Mouse (Mus musculus) embryo, embryonic 10 days (tissue): ENCODE results near the gene Efna5.

Experiments used
- DNase-seq: peaks from one replicate; pipeline ENCODE4 v3.0.0-alpha.2; 2015; ENCODE audit warnings: low spot score

Efna5 gene

GRCm38 (mm10) chr17:62787855-62788254 is 93.3 kb downstream of the Efna5 start:
- DNase-seq = no peak

GRCm38 (mm10) chr17:62786602-62786907 is 94.6 kb downstream of the Efna5 start:
- DNase-seq = no peak

- no peak for DNase-seq
Measured at GRCm38 (mm10) chr17:62785781-62786601, 95.1 kb downstream of the Efna5 start.

- peak; percentile 61 for DNase-seq
Measured at GRCm38 (mm10) chr17:62784274-62785171, 96.6 kb downstream of the Efna5 start.

GRCm38 (mm10) chr17:62783524-62784273 is 97.4 kb downstream of the Efna5 start:
- DNase-seq = peak; percentile 86

- DNase-seq = no peak
Measured at GRCm38 (mm10) chr17:62782826-62783404, 98.2 kb downstream of the Efna5 start.

- DNase-seq = no peak
Measured at GRCm38 (mm10) chr17:62781120-62781519, 100.0 kb downstream of the Efna5 start.

- DNase-seq = peak; percentile 74
Measured at GRCm38 (mm10) chr17:62777858-62778564, 103.1 kb downstream of the Efna5 start.

GRCm38 (mm10) chr17:62776710-62777109 is 104.4 kb downstream of the Efna5 start:
- DNase-seq = no peak

GRCm38 (mm10) chr17:62775976-62776375 is 105.1 kb downstream of the Efna5 start:
- DNase-seq = peak; percentile 48

- DNase-seq = no peak
Measured at GRCm38 (mm10) chr17:62775401-62775800, 105.7 kb downstream of the Efna5 start.

- no peak for DNase-seq
Measured at GRCm38 (mm10) chr17:62774749-62775148, 106.4 kb downstream of the Efna5 start.

- peak; percentile 61 for DNase-seq
Measured at GRCm38 (mm10) chr17:62766705-62767104, 114.4 kb downstream of the Efna5 start.

- no peak for DNase-seq
Measured at GRCm38 (mm10) chr17:62765165-62765564, 116.0 kb downstream of the Efna5 start.

GRCm38 (mm10) chr17:62756951-62757350 is 124.2 kb downstream of the Efna5 start:
- DNase-seq = no peak

- no peak for DNase-seq
Measured at GRCm38 (mm10) chr17:62755635-62756034, 125.5 kb downstream of the Efna5 start.

- DNase-seq = no peak
Measured at GRCm38 (mm10) chr17:62754638-62755037, 126.5 kb downstream of the Efna5 start.

GRCm38 (mm10) chr17:62752381-62752889 is 128.7 kb downstream of the Efna5 start:
- DNase-seq = no peak

GRCm38 (mm10) chr17:62750647-62751046 is 130.5 kb downstream of the Efna5 start:
- DNase-seq = no peak

- DNase-seq = no peak
Measured at GRCm38 (mm10) chr17:62748803-62749619, 132.1 kb downstream of the Efna5 start.
